Mouse (Mus musculus) liver, adult 2 months (tissue): ENCODE results near the gene March5.

ENCODE experiments used
- CTCF ChIP-seq: fragments of 200-500 bp; IDR thresholded peaks from 2 replicates; pipeline ENCODE4 v1.5.1; 2011; ENCODE audit warnings: low read depth, low read length, control low read depth
- POLR2A ChIP-seq: fragments of 200-500 bp; IDR thresholded peaks from 2 replicates; pipeline ENCODE4 v1.6.1; 2011; ENCODE audit warnings: low read length, control low read depth; ENCODE audit not compliant: insufficient read depth; ENCODE audit errors: extremely low read depth

GRCm38 (mm10) chr19:37235818-37236217 is 28.5 kb downstream of the March5 start:
- TF ChIP-seq POLR2A = no peak
- no peak for TF ChIP-seq CTCF
